Mouse (Mus musculus) limb, embryonic 15.5 days (tissue): ENCODE results near the gene Ggct. TPM values are rescaled to one million over a fixed set of nuclear protein-coding genes. Genes with fewer than 3 reads are reported as not detected.
"Not testable (repeated sequence)": the region's sequence is repeated elsewhere in the genome, so short reads cannot be mapped to it uniquely, and the experiment has no call there.

ENCODE experiments used
- ATAC-seq: fragments of 200-750 bp; cut with Nextera tagmentation; 2 replicates; pipeline ENCODE4 v1.8.0; 2017; ENCODE audit warnings: low read depth, moderate TSS enrichment; ENCODE audit not compliant: insufficient number of reproducible peaks, low FRiP score, low TSS enrichment
- H3K27ac ChIP-seq: fragments of 300-500 bp; sonication (generic); 2 replicates; pipeline ENCODE4 v1.5.1; 2015; ENCODE audit warnings: moderate library complexity, mild to moderate bottlenecking, inconsistent platforms
- H3K27me3 ChIP-seq: fragments of 300-500 bp; sonication (generic); 2 replicates; pipeline ENCODE4 v1.6.1; 2015; ENCODE audit warnings: inconsistent platforms
- H3K36me3 ChIP-seq: fragments of 300-500 bp; sonication (generic); 2 replicates; pipeline ENCODE4 v1.6.1; 2015; ENCODE audit warnings: inconsistent platforms
- H3K4me1 ChIP-seq: fragments of 300-500 bp; sonication (generic); 2 replicates; pipeline ENCODE4 v1.6.1; 2015; ENCODE audit warnings: inconsistent platforms
- H3K4me2 ChIP-seq: fragments of 300-500 bp; sonication (generic); 2 replicates; pipeline ENCODE4 v1.6.1; 2015; ENCODE audit warnings: mild to moderate bottlenecking, inconsistent platforms
- H3K4me3 ChIP-seq: fragments of 300-500 bp; sonication (generic); 2 replicates; pipeline ENCODE4 v1.5.1; 2015; ENCODE audit warnings: mild to moderate bottlenecking, inconsistent platforms
- H3K9ac ChIP-seq: fragments of 300-500 bp; sonication (generic); 2 replicates; pipeline ENCODE4 v1.6.1; 2015; ENCODE audit warnings: inconsistent platforms
- H3K9me3 ChIP-seq: fragments of 300-500 bp; sonication (generic); 2 replicates; pipeline ENCODE4 v1.6.1; 2016; ENCODE audit warnings: inconsistent platforms
- WGBS: fragments of 180-500 bp; shearing (Covaris S2); methylation state at CpG from one replicate; pipeline ENCODE4 v1.1.7; 2015; 5-methylcytosine and 5-hydroxymethylcytosine counted together
- polyA plus RNA-seq: library from polyadenylated mRNA; unstranded; fragments of >200 nt; fragmentation: Nextera tagmentation; extraction: Ambion mirVana; gene quantifications from 2 replicates; pipeline ENCODE4 v1.2.1, GENCODE M21; 2015

Gene Ggct
- polyA plus RNA-seq, 1 experiment from 2014 or later: 31.1 TPM

DNA sequence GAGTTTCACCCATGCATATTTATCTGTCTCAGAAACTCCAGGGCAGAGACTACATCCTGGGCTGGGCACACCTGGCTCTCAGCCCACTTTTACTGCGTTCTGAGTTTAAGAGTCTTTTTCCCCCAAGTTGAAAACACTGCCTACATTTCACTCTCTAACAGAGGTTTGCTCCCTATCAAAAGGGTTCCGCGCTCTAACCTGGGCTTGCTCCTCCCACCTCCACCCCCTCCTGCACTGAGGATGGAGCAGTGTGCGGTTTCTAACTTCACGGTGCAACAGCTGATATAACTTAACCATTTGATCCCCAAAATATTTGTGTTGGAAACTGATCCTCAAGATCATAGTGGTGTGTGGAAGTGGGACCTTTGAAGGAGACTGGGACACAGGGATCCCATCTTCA, 27.5 kb downstream of the Ggct start:
- Histone ChIP-seq H3K27ac (peak overlapping the region; percentile 43), H3K36me3 (no peaks in the 10 kb centered on the region), H3K9me3 (no peaks in the 10 kb centered on the region), H3K4me2 (no peak overlapping the region), H3K27me3 (no peaks in the 10 kb centered on the region), H3K9ac (no peak overlapping the region), H3K4me1 (peaks cover 11% of the 10 kb centered on the region), H3K4me3 (no peak overlapping the region)
- WGBS: 31% methylated on average over 5 of the region's 5 CpGs
- no peak for ATAC-seq

DNA sequence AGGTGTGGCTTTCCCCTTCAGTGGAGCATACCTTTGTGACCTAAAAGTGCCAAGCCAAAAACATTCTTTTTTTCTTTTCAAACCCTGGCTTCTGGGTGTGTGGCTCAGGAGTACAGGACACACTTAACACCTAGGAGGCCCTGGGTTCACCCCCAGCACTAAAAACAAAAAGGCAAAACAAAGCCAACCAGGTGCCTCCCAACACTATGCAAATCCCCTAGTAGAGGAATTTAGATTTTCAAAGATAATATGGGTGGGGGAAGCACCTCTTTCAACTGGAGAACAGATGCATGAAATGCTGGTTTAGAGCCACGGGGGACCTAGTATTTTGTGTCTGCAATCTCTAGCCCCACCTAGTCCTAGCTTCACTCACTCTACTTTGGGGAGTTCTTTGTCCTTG, 28.0 kb downstream of the Ggct start:
- peaks cover 10% of the 10 kb centered on the region for H3K4me1 ChIP-seq
- WGBS: 44% methylated on average over 1 of the region's 1 CpGs
- no peaks in the 10 kb centered on the region for H3K36me3 ChIP-seq
- H3K27ac ChIP-seq: peak overlapping the region; percentile 43; the same call in 1 of the 2 replicates
- H3K9ac ChIP-seq: no peak overlapping the region
- H3K27me3 ChIP-seq: no peaks in the 10 kb centered on the region
- H3K4me3 ChIP-seq: no peak overlapping the region
- ATAC-seq: no peak
- H3K4me2 ChIP-seq: no peak overlapping the region
- no peaks in the 10 kb centered on the region for H3K9me3 ChIP-seq

DNA sequence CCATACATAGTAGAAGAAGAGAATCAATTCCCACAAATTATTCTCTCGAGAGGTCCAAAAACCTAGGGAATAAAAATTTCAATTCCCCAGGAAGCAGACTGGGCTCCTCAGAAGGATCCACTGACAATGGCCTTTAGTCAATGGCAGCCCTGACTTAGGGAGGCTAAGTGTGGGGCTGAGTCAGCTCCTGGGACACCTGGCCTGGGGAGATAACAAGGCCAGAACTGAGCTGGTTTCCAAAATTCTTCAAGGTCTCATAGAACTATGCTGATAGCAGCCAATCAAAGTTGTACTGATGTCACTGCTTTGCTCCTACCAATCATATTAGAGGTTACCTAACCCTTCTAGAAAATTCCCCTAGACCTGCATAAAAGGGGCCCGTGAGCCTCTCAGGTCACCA, 29.2 kb downstream of the Ggct start:
- ATAC-seq: no peak
- H3K9ac ChIP-seq: no peak overlapping the region
- no peaks in the 10 kb centered on the region for H3K27me3 ChIP-seq
- 91% methylated on average over 2 of the region's 2 CpGs for WGBS
- H3K9me3 ChIP-seq: no peaks in the 10 kb centered on the region
- H3K4me1 ChIP-seq: peaks cover 9% of the 10 kb centered on the region
- no peak overlapping the region for H3K4me2 ChIP-seq
- H3K4me3 ChIP-seq: no peak overlapping the region
- no peaks in the 10 kb centered on the region for H3K36me3 ChIP-seq
- H3K27ac ChIP-seq: no peak overlapping the region

DNA sequence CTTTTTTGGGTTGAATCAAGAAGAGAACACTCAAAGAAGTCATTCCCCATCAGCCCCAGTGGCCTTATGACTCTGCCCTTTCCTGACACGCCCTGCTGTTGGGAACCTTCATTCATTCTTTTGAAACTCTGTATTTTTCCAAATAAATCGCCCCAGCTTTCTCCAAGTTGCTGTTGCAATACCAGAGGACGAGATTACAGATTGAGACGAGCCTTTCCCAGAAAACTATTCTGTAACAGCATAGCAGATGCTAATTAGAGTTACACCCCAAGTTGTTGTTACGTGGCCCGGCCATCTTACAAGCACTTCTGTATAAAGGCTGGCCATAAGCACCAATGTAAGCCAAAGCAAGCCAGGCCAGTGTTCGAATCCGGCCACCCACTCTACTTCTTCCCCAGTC, 35.1 kb downstream of the Ggct start:
- Histone ChIP-seq H3K27ac (no peak overlapping the region), H3K4me1 (no peaks in the 10 kb centered on the region), H3K4me3 (no peak overlapping the region), H3K4me2 (no peak overlapping the region), H3K36me3 (no peaks in the 10 kb centered on the region), H3K27me3 (no peaks in the 10 kb centered on the region), H3K9me3 (no peaks in the 10 kb centered on the region), H3K9ac (no peak overlapping the region)
- WGBS: 78% methylated on average over 8 of the region's 8 CpGs
- no peak for ATAC-seq

DNA sequence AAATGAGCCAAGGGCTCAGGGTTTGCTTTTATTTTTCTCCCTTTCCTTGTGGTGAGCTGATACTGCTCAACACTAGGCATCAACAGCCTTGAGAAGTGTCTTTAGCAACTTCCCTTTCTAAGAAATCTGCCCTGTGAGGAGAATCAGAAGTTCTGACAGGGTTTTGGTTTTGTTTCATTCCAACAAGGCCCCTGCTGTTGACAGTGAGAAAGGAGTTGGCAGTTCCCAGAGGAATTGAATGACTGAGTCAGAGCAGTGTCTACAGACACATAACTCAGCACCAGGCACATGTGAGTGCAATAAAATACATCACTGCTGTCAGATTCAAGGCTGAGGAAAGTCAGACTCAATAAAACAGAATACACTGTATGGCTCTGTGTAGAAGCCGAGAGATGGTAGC, 36.3 kb downstream of the Ggct start:
- WGBS: 69% methylated on average over 1 of the region's 1 CpGs
- Histone ChIP-seq H3K4me3 (no peak overlapping the region), H3K9me3 (no peaks in the 10 kb centered on the region), H3K4me2 (no peak overlapping the region), H3K36me3 (no peaks in the 10 kb centered on the region), H3K4me1 (no peaks in the 10 kb centered on the region), H3K27ac (peak overlapping the region; percentile 7; the same call in 1 of the 2 replicates), H3K27me3 (no peaks in the 10 kb centered on the region), H3K9ac (no peak overlapping the region)
- ATAC-seq: no peak

DNA sequence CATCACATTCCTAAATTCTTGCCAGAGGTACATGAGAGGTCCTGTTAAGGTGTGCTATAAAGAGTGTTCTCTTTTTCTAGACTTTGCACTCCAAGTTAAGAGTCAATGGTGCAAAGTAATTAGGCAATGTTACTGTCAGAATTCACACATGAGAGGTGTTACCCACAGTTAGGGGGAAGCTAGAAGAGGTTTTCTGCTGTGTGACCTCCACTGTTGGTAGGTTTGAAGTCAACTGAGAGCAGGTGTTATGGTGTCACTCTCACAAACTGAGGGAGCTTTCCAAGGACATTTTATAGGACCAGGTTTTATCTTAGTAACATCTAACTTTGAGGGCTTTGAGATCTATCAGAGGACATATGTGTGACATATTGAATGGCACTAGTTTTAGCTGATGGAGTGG, 36.8 kb downstream of the Ggct start:
- H3K9ac ChIP-seq: no peak overlapping the region
- H3K4me2 ChIP-seq: no peak overlapping the region
- no peaks in the 10 kb centered on the region for H3K4me1 ChIP-seq
- no peaks in the 10 kb centered on the region for H3K36me3 ChIP-seq
- H3K4me3 ChIP-seq: no peak overlapping the region
- ATAC-seq: no peak
- no peaks in the 10 kb centered on the region for H3K27me3 ChIP-seq
- no peak overlapping the region for H3K27ac ChIP-seq
- no peaks in the 10 kb centered on the region for H3K9me3 ChIP-seq

DNA sequence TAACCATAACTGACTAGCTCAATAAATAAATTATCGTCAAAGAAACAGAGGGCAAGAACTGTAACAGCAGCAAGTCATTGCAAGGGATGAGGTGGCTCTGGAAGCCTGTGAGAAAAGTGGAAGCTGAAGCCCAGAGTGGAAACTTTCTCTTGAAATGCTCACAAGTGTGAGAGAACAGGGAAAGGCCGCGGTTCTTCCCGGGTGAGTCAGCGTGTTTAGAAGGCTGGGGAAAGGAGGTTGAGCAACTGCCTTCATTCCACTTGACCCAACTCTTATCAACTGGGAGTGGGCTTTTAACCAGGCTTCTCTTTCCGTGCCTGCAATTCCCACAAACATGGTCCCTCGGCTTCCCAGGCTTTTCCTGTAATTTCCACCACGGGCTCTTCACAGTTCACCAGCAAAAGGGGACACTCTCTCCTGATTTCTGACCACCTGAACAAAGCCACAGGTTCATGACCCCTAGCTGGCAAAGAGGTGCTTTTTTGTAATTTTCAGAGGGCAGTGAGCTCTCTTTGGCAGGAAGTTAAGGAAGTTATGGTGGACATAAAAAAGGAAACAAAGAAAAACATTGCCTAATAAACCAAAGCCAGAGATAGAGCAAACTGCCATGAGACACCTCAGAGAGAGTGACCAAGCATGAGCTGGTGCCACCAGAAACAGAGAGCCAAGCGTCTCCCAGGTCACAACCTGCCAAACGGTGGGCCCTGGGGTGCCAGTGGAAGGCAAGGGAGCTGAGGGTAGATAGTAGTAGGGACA, 37.9 kb downstream of the Ggct start:
- Histone ChIP-seq H3K4me3 (no peak overlapping the region), H3K9me3 (no peaks in the 10 kb centered on the region), H3K27me3 (no peaks in the 10 kb centered on the region), H3K4me2 (no peak overlapping the region), H3K36me3 (no peaks in the 10 kb centered on the region), H3K27ac (no peak overlapping the region), H3K4me1 (no peaks in the 10 kb centered on the region), H3K9ac (no peak overlapping the region)
- 76% methylated on average over 10 of the region's 10 CpGs for WGBS
- no peak for ATAC-seq

DNA sequence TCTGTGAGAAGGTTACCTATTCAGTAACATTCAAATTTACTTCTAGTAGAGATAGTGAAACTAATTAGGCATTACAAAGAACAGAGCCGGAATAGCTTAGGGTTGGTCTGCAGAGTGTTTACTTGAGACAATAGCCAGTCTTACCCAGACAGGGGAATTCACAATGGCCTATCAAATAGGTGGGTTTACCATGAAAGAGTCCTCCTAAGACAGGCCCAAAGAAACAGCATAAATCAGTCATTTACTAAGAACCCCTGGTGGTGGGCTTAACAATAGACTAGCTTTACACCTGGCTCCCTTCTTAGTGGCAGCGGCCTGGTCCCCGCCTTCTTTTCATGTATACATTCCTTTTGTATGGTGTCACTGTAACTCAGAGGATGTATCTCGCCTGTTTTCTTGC, 39.4 kb downstream of the Ggct start:
- H3K4me2 ChIP-seq, H3K4me1 ChIP-seq, H3K27me3 ChIP-seq, H3K36me3 ChIP-seq, ATAC-seq, H3K27ac ChIP-seq, H3K9me3 ChIP-seq, H3K4me3 ChIP-seq, H3K9ac ChIP-seq: not testable (repeated sequence)
- 85% methylated on average over 4 of the region's 4 CpGs for WGBS

DNA sequence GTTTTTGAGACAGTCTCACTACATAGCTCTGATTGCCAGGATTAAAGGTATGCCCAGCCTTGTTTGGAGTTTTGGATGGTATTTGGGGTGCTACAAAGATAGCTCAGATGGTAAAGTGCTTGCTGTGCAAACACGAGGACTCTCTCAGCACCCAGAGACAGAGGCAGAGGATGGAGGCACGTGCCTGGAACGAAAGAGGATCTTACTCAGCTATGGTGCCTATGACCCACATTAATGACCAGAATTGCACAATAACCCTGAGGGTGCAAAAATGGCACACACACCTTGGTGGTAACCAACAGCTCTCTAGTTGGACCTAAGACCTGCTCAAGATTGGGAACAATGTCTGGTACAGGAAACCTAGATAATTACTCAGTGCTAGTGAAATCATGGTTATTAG, 40.2 kb downstream of the Ggct start:
- ATAC-seq: no peak
- H3K4me1 ChIP-seq: no peaks in the 10 kb centered on the region
- no peak overlapping the region for H3K4me3 ChIP-seq
- WGBS: 88% methylated on average over 3 of the region's 3 CpGs
- H3K9me3 ChIP-seq: no peaks in the 10 kb centered on the region
- H3K27me3 ChIP-seq: no peaks in the 10 kb centered on the region
- H3K4me2 ChIP-seq: no peak overlapping the region
- no peak overlapping the region for H3K27ac ChIP-seq
- no peak overlapping the region for H3K9ac ChIP-seq
- no peaks in the 10 kb centered on the region for H3K36me3 ChIP-seq

DNA sequence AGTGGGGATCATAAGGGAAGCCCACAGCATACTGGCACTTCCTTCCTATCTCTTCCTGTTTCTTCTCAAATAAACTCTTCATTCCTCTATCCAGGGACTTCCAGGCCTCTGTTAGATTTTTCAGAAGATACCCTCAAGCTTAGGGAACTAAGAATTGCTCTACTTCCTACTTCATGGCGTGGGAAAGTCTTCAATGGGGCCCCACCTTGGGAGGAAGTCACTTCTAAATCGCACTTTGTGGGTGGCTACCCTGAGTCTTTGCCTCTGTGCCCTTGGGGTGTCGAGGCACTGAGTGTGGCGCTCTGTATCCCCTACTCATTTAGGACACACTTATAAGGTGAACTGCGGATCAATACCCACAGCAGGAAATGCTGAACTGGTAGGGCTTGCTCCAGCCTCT, 44.1 kb downstream of the Ggct start:
- Histone ChIP-seq H3K4me1 (peaks cover 6% of the 10 kb centered on the region), H3K36me3 (peaks cover 5% of the 10 kb centered on the region; the same call in 1 of the 2 replicates), H3K27ac (no peak overlapping the region), H3K4me3 (no peak overlapping the region), H3K9me3 (no peaks in the 10 kb centered on the region), H3K9ac (no peak overlapping the region), H3K4me2 (no peak overlapping the region), H3K27me3 (peaks cover 14% of the 10 kb centered on the region)
- 77% methylated on average over 5 of the region's 5 CpGs for WGBS
- no peak for ATAC-seq

DNA sequence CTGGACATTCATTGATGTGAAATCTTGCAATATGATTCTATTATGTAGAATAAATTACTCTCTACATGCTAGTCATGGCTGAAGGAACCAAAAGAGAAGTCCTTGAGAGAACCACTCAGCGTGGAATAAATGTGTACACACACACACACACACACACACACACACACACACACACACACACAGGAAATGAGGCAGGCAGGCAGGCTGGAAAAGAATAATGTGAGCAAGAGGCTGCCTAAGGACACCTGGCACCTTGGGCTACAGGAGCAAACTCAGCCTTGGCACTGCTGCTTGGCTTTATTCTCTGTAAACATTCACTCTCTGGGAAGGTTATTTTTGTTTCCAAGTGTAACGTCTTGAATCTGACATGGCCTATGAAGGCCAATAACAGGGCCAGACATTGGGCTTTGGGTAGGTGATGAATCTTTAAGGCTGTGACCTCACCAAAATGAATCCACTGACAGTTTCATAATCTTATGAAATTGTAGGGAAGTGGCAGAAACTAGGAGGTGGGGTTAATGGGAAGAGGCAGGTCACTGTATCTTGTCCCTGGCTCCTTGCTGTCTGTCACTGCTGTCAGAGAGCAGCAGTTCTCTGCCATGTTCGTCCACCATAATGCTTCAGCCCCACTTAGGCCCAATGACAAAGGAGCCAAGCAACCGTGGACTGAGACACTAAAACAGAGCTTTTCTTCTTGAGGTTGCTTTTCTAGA, 46.4 kb downstream of the Ggct start:
- no peak overlapping the region for H3K9ac ChIP-seq
- no peak overlapping the region for H3K4me3 ChIP-seq
- H3K4me1 ChIP-seq: peaks cover 7% of the 10 kb centered on the region
- H3K27ac ChIP-seq: no peak overlapping the region
- peaks cover 5% of the 10 kb centered on the region; the same call in 1 of the 2 replicates for H3K36me3 ChIP-seq
- 71% methylated on average over 4 of the region's 4 CpGs for WGBS
- peaks cover 22% of the 10 kb centered on the region for H3K27me3 ChIP-seq
- ATAC-seq: no peak
- no peaks in the 10 kb centered on the region for H3K9me3 ChIP-seq
- H3K4me2 ChIP-seq: no peak overlapping the region

DNA sequence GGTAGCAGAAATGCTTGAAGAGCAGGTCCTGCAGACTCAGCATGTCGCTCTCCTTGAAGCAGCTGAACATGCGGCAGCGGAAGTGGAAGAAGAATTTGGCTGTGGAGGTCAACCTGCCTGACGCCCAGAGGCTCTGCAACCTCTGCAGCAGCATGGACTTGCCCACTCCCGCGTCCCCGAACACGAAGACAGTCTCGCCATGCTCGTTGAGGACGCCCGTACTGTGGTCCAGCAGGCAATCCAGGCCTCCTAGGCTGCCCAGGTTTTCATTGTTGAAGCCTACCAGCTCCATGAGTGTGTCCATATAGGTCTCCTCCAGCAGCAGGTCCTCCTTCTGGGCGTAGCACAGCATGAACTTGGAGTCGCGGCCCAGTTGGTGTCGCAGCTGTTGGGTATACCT, 48.2 kb downstream of the Ggct start:
- Histone ChIP-seq H3K4me2 (no peak overlapping the region), H3K36me3 (peaks cover 5% of the 10 kb centered on the region; the same call in 1 of the 2 replicates), H3K4me3 (no peak overlapping the region), H3K27ac (no peak overlapping the region), H3K9me3 (no peaks in the 10 kb centered on the region), H3K27me3 (peaks cover 22% of the 10 kb centered on the region), H3K9ac (no peak overlapping the region), H3K4me1 (peaks cover 7% of the 10 kb centered on the region)
- ATAC-seq: no peak
- WGBS: 74% methylated on average over 16 of the region's 16 CpGs
